Mouse (Mus musculus): ENCODE results near the gene Pgf. TPM values are rescaled to one million over a fixed set of nuclear protein-coding genes. Genes with fewer than 3 reads are reported as not detected.

The Pgf gene
- polyA plus RNA-seq, 1 experiment from 2014 or later: 16.3 TPM

DNA sequence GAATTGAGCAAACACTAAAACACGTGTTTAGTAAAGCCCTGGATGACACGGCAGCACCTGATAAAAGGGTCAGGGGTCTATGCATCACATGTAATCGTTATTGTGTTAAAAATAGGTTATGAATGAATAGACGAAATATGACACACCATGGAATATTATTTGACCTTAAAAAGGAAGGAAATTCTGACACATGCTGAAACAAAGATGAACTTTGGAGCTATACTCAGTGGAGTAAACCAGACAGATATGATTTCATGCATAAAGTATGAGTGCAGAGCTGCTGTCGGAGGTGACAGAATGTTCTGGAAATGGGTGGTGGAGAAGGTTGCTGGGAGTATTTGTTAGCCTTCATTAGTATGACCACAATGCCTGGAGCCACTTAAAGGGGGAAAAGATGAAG, 26.1 kb upstream of the Pgf start:
- H3K36me3 ChIP-seq (ENCODE audit: control insufficient read depth, insufficient read depth, low read length): no peaks in the 10 kb centered on the region
- peaks cover 14% of the 10 kb centered on the region for H3K4me1 ChIP-seq (ENCODE audit: control insufficient read depth, insufficient read depth, low read length)
- no peak overlapping the region for H3K4me3 ChIP-seq (ENCODE audit: low read length)
- H3K9me3 ChIP-seq (ENCODE audit: control insufficient read depth, low read length): no peaks in the 10 kb centered on the region
- H3K27ac ChIP-seq (ENCODE audit: low read depth, low read length): no peak overlapping the region
- H3K9ac ChIP-seq (ENCODE audit: low read depth, low read length): no peak overlapping the region
- WGBS: 81% methylated on average over 5 of the region's 5 CpGs
- no peaks in the 10 kb centered on the region for H3K27me3 ChIP-seq (ENCODE audit: control insufficient read depth, insufficient read depth, low read length)
- ATAC-seq (ENCODE audit: low FRiP score, low TSS enrichment): no peak
- no peak overlapping the region for H3K4me2 ChIP-seq (replicated peaks; ENCODE audit: low read depth, low read length)

GRCm38 (mm10) chr12:85202191-85202590, 24.6 kb upstream of the Pgf start:
- Histone ChIP-seq H3K4me2 (replicated peaks; ENCODE audit: low read depth, low read length) (no peak overlapping the region), H3K27me3 (ENCODE audit: control insufficient read depth, insufficient read depth, low read length) (no peaks in the 10 kb centered on the region), H3K27ac (ENCODE audit: low read depth, low read length) (peak overlapping the region; percentile 76; the same call in 1 of the 2 replicates), H3K36me3 (ENCODE audit: control insufficient read depth, insufficient read depth, low read length) (no peaks in the 10 kb centered on the region), H3K9ac (ENCODE audit: low read depth, low read length) (no peak overlapping the region), H3K4me3 (ENCODE audit: low read length) (no peak overlapping the region), H3K4me1 (ENCODE audit: control insufficient read depth, insufficient read depth, low read length) (peaks cover 19% of the 10 kb centered on the region), H3K9me3 (ENCODE audit: control insufficient read depth, low read length) (no peaks in the 10 kb centered on the region)
- ATAC-seq (ENCODE audit: low FRiP score, low TSS enrichment): no peak
- 73% methylated on average over 7 of the region's 7 CpGs for WGBS

DNA sequence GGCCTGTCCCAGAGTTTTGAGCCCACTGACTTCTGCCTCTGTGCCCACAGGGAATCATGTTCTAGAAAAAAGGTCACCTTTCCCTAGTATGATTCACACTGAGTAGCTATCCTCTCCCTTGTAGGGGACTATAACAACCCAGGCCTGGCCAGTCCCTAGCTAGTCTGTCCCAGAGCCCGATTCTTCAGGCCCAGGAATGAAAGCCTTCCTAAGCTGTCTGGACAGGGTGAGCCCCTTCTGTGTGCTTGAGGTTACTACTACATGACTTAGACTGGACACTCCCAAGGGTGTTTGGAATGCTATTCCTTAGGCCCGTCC, 24.2 kb upstream of the Pgf start:
- no peak for ATAC-seq (ENCODE audit: low FRiP score, low TSS enrichment)
- Histone ChIP-seq H3K36me3 (ENCODE audit: control insufficient read depth, insufficient read depth, low read length) (no peaks in the 10 kb centered on the region), H3K9ac (ENCODE audit: low read depth, low read length) (0 out of 2 replicates have a peak overlapping the region, but pooled peaks have one; percentile 18), H3K4me2 (replicated peaks; ENCODE audit: low read depth, low read length) (no peak overlapping the region), H3K9me3 (ENCODE audit: control insufficient read depth, low read length) (no peaks in the 10 kb centered on the region), H3K27me3 (ENCODE audit: control insufficient read depth, insufficient read depth, low read length) (no peaks in the 10 kb centered on the region), H3K4me3 (ENCODE audit: low read length) (no peak overlapping the region), H3K27ac (ENCODE audit: low read depth, low read length) (peak overlapping the region; percentile 76; the same call in 1 of the 2 replicates), H3K4me1 (ENCODE audit: control insufficient read depth, insufficient read depth, low read length) (peaks cover 23% of the 10 kb centered on the region)
- 63% methylated on average over 2 of the region's 2 CpGs for WGBS

DNA sequence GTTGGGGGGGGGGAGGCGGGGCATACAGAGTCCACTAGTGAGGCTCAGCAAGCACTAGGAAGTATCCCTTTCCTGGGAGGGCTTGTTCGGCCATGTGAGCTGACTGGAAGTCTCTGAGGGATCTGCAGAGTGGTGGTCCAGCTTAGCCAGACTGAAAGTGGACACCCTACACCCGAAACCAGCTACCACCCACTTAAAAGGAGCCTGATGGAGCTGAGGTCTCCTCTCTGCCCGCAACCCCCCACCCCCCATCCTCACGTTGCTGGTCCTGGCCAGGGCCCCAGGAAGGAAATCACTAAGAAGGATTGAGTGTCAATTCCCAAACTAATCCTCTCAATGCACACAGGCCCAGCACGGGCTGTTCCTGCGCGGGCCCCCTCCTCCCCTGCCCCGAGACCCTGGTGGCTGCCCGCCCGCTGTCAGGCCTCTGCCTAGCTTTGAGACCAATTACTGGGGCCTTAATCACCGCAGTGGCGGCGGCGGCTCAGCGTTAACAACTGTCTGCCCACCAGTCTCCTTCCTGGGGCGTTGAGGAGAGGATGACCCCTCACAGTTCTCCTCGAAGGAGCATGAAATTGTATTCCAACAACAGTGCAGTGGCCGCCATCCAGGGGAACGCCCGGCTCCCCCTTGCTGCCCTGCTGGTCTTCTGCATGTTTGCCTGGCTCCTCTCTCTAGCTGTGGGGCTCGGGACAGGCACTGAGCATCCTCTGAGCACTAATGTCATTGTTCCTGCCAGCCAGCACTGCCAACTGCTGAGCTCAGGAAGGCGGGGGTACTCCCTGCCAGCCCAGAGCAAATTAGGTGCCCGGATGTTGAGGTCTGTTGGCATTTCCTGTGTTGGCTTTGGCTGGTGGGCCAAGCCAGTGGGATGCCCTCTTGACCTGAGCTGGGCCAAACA, 23.6 kb upstream of the Pgf start:
- peak overlapping the region; percentile 31; the same call in 1 of the 2 replicates for H3K9ac ChIP-seq (ENCODE audit: low read depth, low read length)
- ATAC-seq (ENCODE audit: low FRiP score, low TSS enrichment): peak; percentile 48

GRCm38 (mm10) chr12:85199954-85200353, 22.4 kb upstream of the Pgf start:
- no peak overlapping the region for H3K9ac ChIP-seq (ENCODE audit: low read depth, low read length)
- H3K27ac ChIP-seq (ENCODE audit: low read depth, low read length): no peak overlapping the region
- no peaks in the 10 kb centered on the region for H3K27me3 ChIP-seq (ENCODE audit: control insufficient read depth, insufficient read depth, low read length)
- H3K9me3 ChIP-seq (ENCODE audit: control insufficient read depth, low read length): no peaks in the 10 kb centered on the region
- H3K4me1 ChIP-seq (ENCODE audit: control insufficient read depth, insufficient read depth, low read length): peaks cover 36% of the 10 kb centered on the region
- 78% methylated on average over 1 of the region's 1 CpGs for WGBS
- ATAC-seq (ENCODE audit: low FRiP score, low TSS enrichment): no peak
- no peak overlapping the region for H3K4me3 ChIP-seq (ENCODE audit: low read length)
- H3K4me2 ChIP-seq (replicated peaks; ENCODE audit: low read depth, low read length): no peak overlapping the region
- no peaks in the 10 kb centered on the region for H3K36me3 ChIP-seq (ENCODE audit: control insufficient read depth, insufficient read depth, low read length)

More for the DNA sequence above, 23.6 kb upstream of the Pgf start:
- WGBS: 13% methylated on average over 24 of the region's 24 CpGs
- Histone ChIP-seq H3K4me2 (replicated peaks; ENCODE audit: low read depth, low read length) (no peak overlapping the region; the same call in 1 of the 2 replicates), H3K36me3 (ENCODE audit: control insufficient read depth, insufficient read depth, low read length) (no peaks in the 10 kb centered on the region), H3K4me1 (ENCODE audit: control insufficient read depth, insufficient read depth, low read length) (peaks cover 28% of the 10 kb centered on the region), H3K9me3 (ENCODE audit: control insufficient read depth, low read length) (no peaks in the 10 kb centered on the region), H3K4me3 (ENCODE audit: low read length) (no peak overlapping the region), H3K27ac (ENCODE audit: low read depth, low read length) (peak overlapping the region; percentile 76; the same call in 1 of the 2 replicates), H3K27me3 (ENCODE audit: control insufficient read depth, insufficient read depth, low read length) (no peaks in the 10 kb centered on the region)

GRCm38 (mm10) chr12:85197936-85198335, 20.3 kb upstream of the Pgf start:
- no peak overlapping the region for H3K4me3 ChIP-seq (ENCODE audit: low read length)
- H3K9me3 ChIP-seq (ENCODE audit: control insufficient read depth, low read length): no peaks in the 10 kb centered on the region

DNA sequence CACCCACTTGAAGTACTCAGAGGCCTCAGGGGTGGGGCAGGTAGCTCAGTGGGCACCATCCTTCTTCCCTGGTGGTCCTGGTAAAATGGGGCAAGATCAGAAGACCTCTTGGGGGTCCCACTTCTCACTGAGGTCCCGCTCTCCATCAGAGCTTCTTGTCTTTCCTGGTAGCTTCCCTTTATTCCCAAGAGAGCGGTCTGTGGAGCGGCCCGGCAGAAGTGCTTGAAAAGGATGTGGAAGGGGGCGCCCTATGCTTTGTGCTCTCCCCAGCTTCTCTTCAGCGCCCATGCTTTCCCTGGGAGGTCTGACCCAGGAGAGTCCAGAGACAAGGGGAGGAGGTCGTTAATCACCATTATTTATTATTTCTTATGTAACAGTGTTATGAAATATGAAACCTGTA, 19.8 kb upstream of the Pgf start:
- peaks cover 45% of the 10 kb centered on the region for H3K4me1 ChIP-seq (ENCODE audit: control insufficient read depth, insufficient read depth, low read length)

More at GRCm38 (mm10) chr12:85197936-85198335, 20.3 kb upstream of the Pgf start:
- Histone ChIP-seq H3K4me1 (ENCODE audit: control insufficient read depth, insufficient read depth, low read length) (peaks cover 39% of the 10 kb centered on the region), H3K27ac (ENCODE audit: low read depth, low read length) (no peak overlapping the region), H3K27me3 (ENCODE audit: control insufficient read depth, insufficient read depth, low read length) (no peaks in the 10 kb centered on the region), H3K4me2 (replicated peaks; ENCODE audit: low read depth, low read length) (no peak overlapping the region), H3K9ac (ENCODE audit: low read depth, low read length) (no peak overlapping the region), H3K36me3 (ENCODE audit: control insufficient read depth, insufficient read depth, low read length) (no peaks in the 10 kb centered on the region)
- ATAC-seq (ENCODE audit: low FRiP score, low TSS enrichment): peak; percentile 28; the same call in 1 of the 2 replicates
- WGBS: 16% methylated on average over 8 of the region's 8 CpGs

GRCm38 (mm10) chr12:85196191-85196590, 18.6 kb upstream of the Pgf start:
- Histone ChIP-seq H3K4me1 (ENCODE audit: control insufficient read depth, insufficient read depth, low read length) (peaks cover 39% of the 10 kb centered on the region), H3K4me3 (ENCODE audit: low read length) (no peak overlapping the region), H3K9ac (ENCODE audit: low read depth, low read length) (no peak overlapping the region), H3K27ac (ENCODE audit: low read depth, low read length) (no peak overlapping the region), H3K27me3 (ENCODE audit: control insufficient read depth, insufficient read depth, low read length) (no peaks in the 10 kb centered on the region), H3K36me3 (ENCODE audit: control insufficient read depth, insufficient read depth, low read length) (no peaks in the 10 kb centered on the region), H3K9me3 (ENCODE audit: control insufficient read depth, low read length) (no peaks in the 10 kb centered on the region), H3K4me2 (replicated peaks; ENCODE audit: low read depth, low read length) (no peak overlapping the region)
- WGBS: 66% methylated on average over 10 of the region's 10 CpGs
- no peak for ATAC-seq (ENCODE audit: low FRiP score, low TSS enrichment)

More for the DNA sequence above, 19.8 kb upstream of the Pgf start:
- H3K9me3 ChIP-seq (ENCODE audit: control insufficient read depth, low read length): no peaks in the 10 kb centered on the region
- no peaks in the 10 kb centered on the region for H3K36me3 ChIP-seq (ENCODE audit: control insufficient read depth, insufficient read depth, low read length)
- no peak overlapping the region for H3K27ac ChIP-seq (ENCODE audit: low read depth, low read length)
- H3K4me3 ChIP-seq (ENCODE audit: low read length): no peak overlapping the region
- H3K27me3 ChIP-seq (ENCODE audit: control insufficient read depth, insufficient read depth, low read length): no peaks in the 10 kb centered on the region
- H3K4me2 ChIP-seq (replicated peaks; ENCODE audit: low read depth, low read length): no peak overlapping the region
- whole genome bisulfite sequencing: 49% methylated on average over 7 of the region's 7 CpGs
- no peak for ATAC-seq (ENCODE audit: low FRiP score, low TSS enrichment)
- no peak overlapping the region for H3K9ac ChIP-seq (ENCODE audit: low read depth, low read length)

DNA sequence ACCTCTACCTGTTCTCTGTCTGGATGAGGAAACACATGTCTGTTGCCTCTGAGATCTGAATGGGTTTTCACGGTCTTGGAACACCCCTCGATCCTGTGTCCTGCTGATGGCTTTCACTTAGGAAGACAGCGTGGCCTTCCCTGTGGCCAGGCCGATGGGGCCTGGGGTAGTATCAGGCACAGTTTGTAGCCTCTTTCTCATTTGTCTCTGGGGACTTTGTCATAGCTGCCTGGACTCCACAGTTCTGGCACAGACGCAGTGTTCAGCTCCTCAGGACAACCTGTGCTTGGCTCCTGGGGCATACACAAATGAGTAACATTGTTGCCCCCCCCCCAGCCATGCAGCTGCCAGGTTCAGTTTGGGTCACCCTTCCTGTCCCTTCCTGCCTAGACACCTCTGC, 17.5 kb upstream of the Pgf start:
- Histone ChIP-seq H3K9me3 (ENCODE audit: control insufficient read depth, low read length) (no peaks in the 10 kb centered on the region), H3K9ac (ENCODE audit: low read depth, low read length) (no peak overlapping the region), H3K36me3 (ENCODE audit: control insufficient read depth, insufficient read depth, low read length) (no peaks in the 10 kb centered on the region), H3K27ac (ENCODE audit: low read depth, low read length) (no peak overlapping the region), H3K4me2 (replicated peaks; ENCODE audit: low read depth, low read length) (no peak overlapping the region), H3K27me3 (ENCODE audit: control insufficient read depth, insufficient read depth, low read length) (no peaks in the 10 kb centered on the region), H3K4me3 (ENCODE audit: low read length) (no peak overlapping the region), H3K4me1 (ENCODE audit: control insufficient read depth, insufficient read depth, low read length) (peaks cover 32% of the 10 kb centered on the region)
- WGBS: 70% methylated on average over 5 of the region's 5 CpGs
- ATAC-seq (ENCODE audit: low FRiP score, low TSS enrichment): no peak

Measured in kidney, embryonic 14.5 days (tissue).